ENCODE assay signal across 7 mouse cellular contexts in the genomic region with DNA sequence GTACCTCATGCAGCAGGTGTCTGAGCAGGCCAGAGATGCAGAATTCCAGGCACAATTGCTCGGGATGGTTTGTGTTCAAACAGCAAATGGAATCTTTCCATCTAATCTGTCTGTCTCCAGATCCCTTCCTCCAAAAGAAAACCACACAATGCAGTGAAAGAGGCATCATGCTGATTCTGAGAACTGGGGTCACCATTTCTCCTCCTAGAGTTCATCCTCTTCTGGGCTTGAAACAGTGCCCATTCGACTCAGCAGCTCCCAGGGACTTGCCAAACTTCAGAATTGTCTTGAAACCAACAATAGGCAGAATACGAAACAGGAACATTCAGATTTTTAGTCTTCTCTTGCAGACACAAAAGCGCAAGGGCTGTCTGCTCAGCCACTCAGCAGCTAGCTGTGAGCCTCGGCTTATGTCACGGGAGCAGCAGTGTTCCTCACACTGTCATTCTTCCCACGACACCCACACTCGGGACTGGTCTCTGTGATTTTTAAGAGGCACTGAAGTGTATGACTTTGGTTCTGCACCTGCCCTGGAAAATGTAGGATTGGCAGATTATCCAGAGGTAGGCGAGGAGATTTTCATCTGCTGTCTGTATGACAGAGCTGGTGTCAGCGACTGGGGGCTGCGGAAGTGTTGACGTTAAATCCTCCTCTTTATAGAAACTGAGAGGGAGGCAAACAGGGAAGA.
DNase-seq lines count a peak whose midpoint lies in the region; ATAC-seq lines count a peak whose summit lies in the region.

No protein-coding gene starts in this region.

- no peaks in the 10 kb centered on the region for H3K9me3 ChIP-seq in embryonic facial prominence, embryonic 12.5 days

- H3K36me3 ChIP-seq in embryonic facial prominence, embryonic 12.5 days: no peaks in the 10 kb centered on the region

- WGBS in embryonic facial prominence, embryonic 12.5 days: 68% methylated on average over 12 of the region's 12 CpGs

- no peak overlapping the region for H3K4me3 ChIP-seq in embryonic facial prominence, embryonic 12.5 days

- no peak overlapping the region for H3K4me2 ChIP-seq in embryonic facial prominence, embryonic 12.5 days (replicated peaks)

- H3K27me3 ChIP-seq in embryonic facial prominence, embryonic 12.5 days: no peaks in the 10 kb centered on the region

- DNase-seq in layer of hippocampus, adult 11-12 months (ENCODE audit: low spot score): peak; percentile 21
- no peak for DNase-seq in layer of hippocampus, adult 9-10 months (ENCODE audit: low spot score)
- peak; percentile 22 for DNase-seq in NIH3T3 (ENCODE audit: low read depth)
- DNase-seq in left cerebral cortex, postnatal 36 days (ENCODE audit: low spot score in 2 of 2): peak; percentile 63 to 79
- DNase-seq in thymus, postnatal 10 days (ENCODE audit: low spot score in 2 of 2): no peak
- DNase-seq in B cell, adult 2 months: no peak

- no peak overlapping the region for H3K9ac ChIP-seq in embryonic facial prominence, embryonic 12.5 days

- H3K4me1 ChIP-seq in embryonic facial prominence, embryonic 12.5 days: peaks cover 42% of the 10 kb centered on the region

- no peak for ATAC-seq in embryonic facial prominence, embryonic 12.5 days (ENCODE audit: insufficient number of reproducible peaks, insufficient read depth, low FRiP score, low TSS enrichment)

- intact Hi-C loops in left cerebral cortex, postnatal 36 days (cut with DNase I): no loop called here

- H3K27ac ChIP-seq in embryonic facial prominence, embryonic 12.5 days: peak overlapping the region; percentile 72; the same call in 1 of the 2 replicates

Comparison
In these comparisons a context has a peak if more than half of its experiments do, and no peak if none do; other contexts are left out.
1. DNase-seq: peak in layer of hippocampus, adult 11-12 months (single experiment), NIH3T3 (single experiment) and left cerebral cortex, postnatal 36 days (2 of 2); none in layer of hippocampus, adult 9-10 months (single experiment), thymus, postnatal 10 days (0 of 2) and B cell, adult 2 months (0 of 2).